Mouse (Mus musculus) hindbrain, embryonic 11.5 days (tissue): ENCODE measurements around the gene D11Wsu47e. TPM values are rescaled to one million over a fixed set of nuclear protein-coding genes. Genes with fewer than 3 reads are reported as not detected.

ENCODE experiments used
- ATAC-seq: fragments of 200-750 bp; cut with Nextera tagmentation; 2 replicates; pipeline ENCODE4 v1.8.0; 2017; ENCODE audit warnings: mild to moderate bottlenecking, moderate TSS enrichment, moderate library complexity; ENCODE audit not compliant: low FRiP score
- DNase-seq: peaks from one replicate; pipeline ENCODE4 v3.0.0-alpha.2; 2015; ENCODE audit warnings: low spot score
- H3K27ac ChIP-seq: fragments of 300-500 bp; sonication (generic); 2 replicates; pipeline ENCODE4 v1.5.1; 2014; ENCODE audit warnings: mild to moderate bottlenecking, low read depth, low read length
- H3K27me3 ChIP-seq: fragments of 300-500 bp; sonication (generic); 2 replicates; pipeline ENCODE4 v1.6.1; 2014; ENCODE audit warnings: mild to moderate bottlenecking, low read length, moderate library complexity, mixed read lengths; ENCODE audit not compliant: control insufficient read depth, insufficient read depth
- H3K36me3 ChIP-seq: fragments of 300-500 bp; sonication (generic); 2 replicates; pipeline ENCODE4 v1.6.1; 2014; ENCODE audit warnings: mild to moderate bottlenecking, low read length, moderate library complexity, mixed read lengths; ENCODE audit not compliant: control insufficient read depth, insufficient read depth
- H3K4me1 ChIP-seq: fragments of 300-500 bp; sonication (generic); replicated peaks from 2 replicates; pipeline ENCODE4 v1.6.1; 2014; ENCODE audit warnings: low read length, mixed read lengths; ENCODE audit not compliant: control insufficient read depth, insufficient read depth
- H3K4me2 ChIP-seq: fragments of 300-500 bp; sonication (generic); replicated peaks from 2 replicates; pipeline ENCODE4 v1.6.1; 2014; ENCODE audit warnings: mild to moderate bottlenecking, low read depth, low read length
- H3K4me3 ChIP-seq: fragments of 300-500 bp; sonication (generic); 2 replicates; pipeline ENCODE4 v1.5.1; 2014; ENCODE audit warnings: low read depth, low read length
- H3K9ac ChIP-seq: fragments of 300-500 bp; sonication (generic); 2 replicates; pipeline ENCODE4 v1.6.1; 2014; ENCODE audit warnings: low read depth, low read length
- H3K9me3 ChIP-seq: fragments of 300-500 bp; sonication (generic); 2 replicates; pipeline ENCODE4 v1.6.1; 2016; ENCODE audit warnings: low read length; ENCODE audit not compliant: control insufficient read depth
- WGBS: fragments of 180-500 bp; shearing (Covaris S2); extraction: QIAGEN DNeasy Blood & Tissue Kit; methylation state at CpG from one replicate; pipeline ENCODE4 v1.1.7; 2014; 5-methylcytosine and 5-hydroxymethylcytosine counted together
- polyA plus RNA-seq: library from polyadenylated mRNA; unstranded; fragments of >200 nt; fragmentation: Nextera tagmentation; extraction: Ambion mirVana; gene quantifications from 2 replicates; pipeline ENCODE4 v1.2.1, GENCODE M21; 2014

The D11Wsu47e gene
- polyA plus RNA-seq, 1 experiment from 2014 or later = 21.0 TPM

GRCm38 (mm10) chr11:113651206-113651906, 32.9 kb upstream of the D11Wsu47e start:
- H3K4me1 ChIP-seq = peaks cover 5% of the 10 kb centered on the region
- H3K9ac ChIP-seq = no peak overlapping the region
- no peaks in the 10 kb centered on the region for H3K9me3 ChIP-seq
- H3K36me3 ChIP-seq = peaks cover 15% of the 10 kb centered on the region; the same call in 1 of the 2 replicates
- DNase-seq = no peak
- H3K4me2 ChIP-seq = peak overlapping the region; percentile 43; the same call in 1 of the 2 replicates
- no peaks in the 10 kb centered on the region for H3K27me3 ChIP-seq
- H3K4me3 ChIP-seq = no peak overlapping the region
- peak; percentile 34; the same call in 1 of the 2 replicates for ATAC-seq
- H3K27ac ChIP-seq = peak overlapping the region; percentile 76
- WGBS = 71% methylated on average over 22 of the region's 22 CpGs

GRCm38 (mm10) chr11:113651907-113652273, 32.3 kb upstream of the D11Wsu47e start:
- ATAC-seq (0 out of 2 replicates have a peak, but pooled peaks have one; percentile 10), DNase-seq (peak; percentile 75)
- H3K4me1 ChIP-seq = peaks cover 5% of the 10 kb centered on the region
- H3K27me3 ChIP-seq = no peaks in the 10 kb centered on the region
- H3K27ac ChIP-seq = peak overlapping the region; percentile 72
- no peak overlapping the region for H3K4me2 ChIP-seq
- no peak overlapping the region for H3K4me3 ChIP-seq
- no peak overlapping the region for H3K9ac ChIP-seq
- H3K36me3 ChIP-seq = peaks cover 19% of the 10 kb centered on the region
- WGBS = 56% methylated on average over 8 of the region's 8 CpGs
- no peaks in the 10 kb centered on the region for H3K9me3 ChIP-seq

- H3K4me3 ChIP-seq = no peak overlapping the region
- no peak overlapping the region for H3K4me2 ChIP-seq
- ATAC-seq (no peak), DNase-seq (no peak)
- H3K9me3 ChIP-seq = no peaks in the 10 kb centered on the region
- peaks cover 5% of the 10 kb centered on the region for H3K4me1 ChIP-seq
- H3K36me3 ChIP-seq = peaks cover 24% of the 10 kb centered on the region
- H3K27me3 ChIP-seq = no peaks in the 10 kb centered on the region
- WGBS = 76% methylated on average over 6 of the region's 6 CpGs
- H3K27ac ChIP-seq = no peak overlapping the region
- H3K9ac ChIP-seq = no peak overlapping the region
Measured at GRCm38 (mm10) chr11:113652516-113652915, 31.7 kb upstream of the D11Wsu47e start.

GRCm38 (mm10) chr11:113654105-113654504, 30.1 kb upstream of the D11Wsu47e start:
- WGBS = 95% methylated on average over 15 of the region's 15 CpGs
- Histone ChIP-seq H3K4me3 (no peak overlapping the region), H3K4me2 (no peak overlapping the region), H3K36me3 (peaks cover 29% of the 10 kb centered on the region), H3K27ac (no peak overlapping the region), H3K9ac (no peak overlapping the region), H3K9me3 (no peaks in the 10 kb centered on the region), H3K4me1 (no peaks in the 10 kb centered on the region; the same call in none of the 2 replicates), H3K27me3 (no peaks in the 10 kb centered on the region)
- DNase-seq (no peak), ATAC-seq (no peak)

- Histone ChIP-seq H3K27ac (no peak overlapping the region), H3K9ac (no peak overlapping the region), H3K4me2 (no peak overlapping the region), H3K4me1 (no peaks in the 10 kb centered on the region; the same call in none of the 2 replicates), H3K27me3 (no peaks in the 10 kb centered on the region), H3K36me3 (peaks cover 32% of the 10 kb centered on the region), H3K4me3 (no peak overlapping the region), H3K9me3 (no peaks in the 10 kb centered on the region)
- 81% methylated on average over 18 of the region's 18 CpGs for WGBS
- no peak for ATAC-seq
- no peak for DNase-seq
Measured at GRCm38 (mm10) chr11:113654561-113655270, 29.5 kb upstream of the D11Wsu47e start.

- DNase-seq = no peak
- H3K36me3 ChIP-seq = peaks cover 35% of the 10 kb centered on the region
- H3K4me2 ChIP-seq = no peak overlapping the region
- 92% methylated on average over 8 of the region's 8 CpGs for WGBS
- H3K4me1 ChIP-seq = no peaks in the 10 kb centered on the region; the same call in none of the 2 replicates
- H3K9me3 ChIP-seq = no peaks in the 10 kb centered on the region
- no peak overlapping the region for H3K4me3 ChIP-seq
- H3K27ac ChIP-seq = no peak overlapping the region
- no peak overlapping the region for H3K9ac ChIP-seq
- H3K27me3 ChIP-seq = no peaks in the 10 kb centered on the region
- ATAC-seq = no peak
Measured at GRCm38 (mm10) chr11:113656511-113656932, 27.7 kb upstream of the D11Wsu47e start.

GRCm38 (mm10) chr11:113657221-113657620, 27.0 kb upstream of the D11Wsu47e start:
- Histone ChIP-seq H3K4me3 (no peak overlapping the region), H3K36me3 (peaks cover 35% of the 10 kb centered on the region), H3K4me2 (no peak overlapping the region)

GRCm38 (mm10) chr11:113658319-113658718, 25.9 kb upstream of the D11Wsu47e start:
- WGBS = 91% methylated on average over 8 of the region's 8 CpGs
- H3K27ac ChIP-seq = no peak overlapping the region
- no peaks in the 10 kb centered on the region for H3K4me1 ChIP-seq
- peaks cover 32% of the 10 kb centered on the region for H3K36me3 ChIP-seq
- H3K4me3 ChIP-seq = no peak overlapping the region
- no peak overlapping the region for H3K4me2 ChIP-seq
- H3K9me3 ChIP-seq = no peaks in the 10 kb centered on the region
- ATAC-seq (no peak), DNase-seq (no peak)
- H3K9ac ChIP-seq = no peak overlapping the region
- no peaks in the 10 kb centered on the region for H3K27me3 ChIP-seq

More at GRCm38 (mm10) chr11:113657221-113657620, 27.0 kb upstream of the D11Wsu47e start:
- Histone ChIP-seq H3K9ac (no peak overlapping the region), H3K27me3 (no peaks in the 10 kb centered on the region), H3K9me3 (no peaks in the 10 kb centered on the region), H3K4me1 (no peaks in the 10 kb centered on the region; the same call in none of the 2 replicates), H3K27ac (no peak overlapping the region)
- no peak for DNase-seq
- ATAC-seq = no peak
- 65% methylated on average over 4 of the region's 4 CpGs for WGBS
